Mouse (Mus musculus) lung, adult 2 months (tissue): Measurements from ENCODE around the gene Pde6d. TPM values are rescaled to one million over a fixed set of nuclear protein-coding genes. Genes with fewer than 3 reads are reported as not detected.

Source experiments
- DNase-seq: peaks from one replicate; pipeline ENCODE4 v3.0.0; 2022
- H3K4me1 ChIP-seq: fragments of 200-500 bp; 2 replicates; pipeline ENCODE4 v1.6.1; 2011; ENCODE audit warnings: low read length; ENCODE audit not compliant: control insufficient read depth, insufficient read depth
- H3K4me3 ChIP-seq: fragments of 200-500 bp; replicated peaks from 2 replicates; pipeline ENCODE3; 2011; ENCODE audit warnings: low read depth, mild to moderate bottlenecking, control low read depth, low read length; ENCODE audit errors: extremely low read depth
- CTCF ChIP-seq: fragments of 200-500 bp; IDR thresholded peaks from 2 replicates; pipeline ENCODE4 v1.5.1; 2011; ENCODE audit warnings: mild to moderate bottlenecking, low read length, control low read depth; ENCODE audit not compliant: insufficient read depth
- POLR2A ChIP-seq: fragments of 200-500 bp; IDR thresholded peaks from 2 replicates; pipeline ENCODE4 v1.6.1; 2011; ENCODE audit warnings: low read depth, mild to moderate bottlenecking, control low read depth, low read length, borderline replicate concordance; ENCODE audit errors: extremely low read depth
- WGBS: fragments of 180-500 bp; shearing (Covaris S2); methylation state at CpG from one replicate; pipeline ENCODE4 v1.1.7; 2018; 5-methylcytosine and 5-hydroxymethylcytosine counted together
- polyA plus RNA-seq: library from polyadenylated mRNA; depleted of rRNA; stranded (reverse); fragments of >200 nt; gene quantifications from 2 replicates; pipeline ENCODE4 v1.2.3, GENCODE M21; 2012

The Pde6d gene
- polyA plus RNA-seq, 1 experiment: 20.8 TPM

DNA sequence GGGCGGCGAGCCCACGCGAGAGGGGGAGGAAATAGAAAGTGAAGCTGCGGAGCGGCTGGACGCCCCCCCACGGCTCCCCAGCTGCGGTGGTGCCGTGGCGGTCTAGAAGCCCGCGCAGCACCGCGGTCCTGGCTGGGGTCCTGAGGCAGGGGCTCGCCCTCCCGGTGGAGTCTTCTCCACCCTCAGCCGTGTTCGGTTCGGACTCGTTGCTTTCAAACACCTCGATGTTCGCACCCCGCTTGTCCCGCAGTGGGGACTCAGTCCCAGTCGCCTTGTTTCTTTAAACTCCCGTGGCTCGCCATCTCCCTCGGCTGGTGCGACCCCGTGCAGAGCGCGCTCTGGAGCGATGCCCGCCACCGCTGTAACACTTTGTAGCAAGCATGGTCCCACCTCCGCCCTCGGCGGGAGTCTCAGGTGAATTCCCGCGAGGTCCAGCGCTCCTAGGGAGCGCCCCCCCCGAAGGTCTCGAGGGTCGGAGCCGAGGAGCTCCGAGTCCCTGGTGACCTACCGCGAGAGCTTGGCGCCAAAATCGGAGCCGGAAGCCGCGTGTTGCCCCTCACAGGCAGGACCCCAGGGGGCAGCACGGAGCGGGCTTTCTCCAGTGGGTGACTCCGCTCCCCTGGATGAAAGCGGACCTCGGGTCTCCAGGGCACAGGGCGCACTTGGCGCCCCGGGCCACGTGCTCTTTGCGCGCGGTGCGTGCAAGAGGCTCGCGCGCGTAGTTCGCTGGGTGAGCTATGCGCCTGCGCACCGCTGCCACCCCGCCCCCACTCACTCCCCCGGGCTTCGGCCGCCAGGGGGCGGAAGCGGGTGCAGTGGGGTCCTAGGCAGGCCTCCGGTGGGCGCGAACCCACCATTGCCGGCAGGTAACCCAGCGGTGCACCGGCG, 54.6 kb downstream of the Pde6d start:
- WGBS: under 1% methylated on average over 87 of the region's 89 CpGs
- Histone ChIP-seq H3K4me1 (peaks cover 16% of the 10 kb centered on the region), H3K4me3 (peak overlapping the region; percentile 87)
- TF ChIP-seq POLR2A: no peak
- no peak for TF ChIP-seq CTCF
- DNase-seq: peak; percentile 95

DNA sequence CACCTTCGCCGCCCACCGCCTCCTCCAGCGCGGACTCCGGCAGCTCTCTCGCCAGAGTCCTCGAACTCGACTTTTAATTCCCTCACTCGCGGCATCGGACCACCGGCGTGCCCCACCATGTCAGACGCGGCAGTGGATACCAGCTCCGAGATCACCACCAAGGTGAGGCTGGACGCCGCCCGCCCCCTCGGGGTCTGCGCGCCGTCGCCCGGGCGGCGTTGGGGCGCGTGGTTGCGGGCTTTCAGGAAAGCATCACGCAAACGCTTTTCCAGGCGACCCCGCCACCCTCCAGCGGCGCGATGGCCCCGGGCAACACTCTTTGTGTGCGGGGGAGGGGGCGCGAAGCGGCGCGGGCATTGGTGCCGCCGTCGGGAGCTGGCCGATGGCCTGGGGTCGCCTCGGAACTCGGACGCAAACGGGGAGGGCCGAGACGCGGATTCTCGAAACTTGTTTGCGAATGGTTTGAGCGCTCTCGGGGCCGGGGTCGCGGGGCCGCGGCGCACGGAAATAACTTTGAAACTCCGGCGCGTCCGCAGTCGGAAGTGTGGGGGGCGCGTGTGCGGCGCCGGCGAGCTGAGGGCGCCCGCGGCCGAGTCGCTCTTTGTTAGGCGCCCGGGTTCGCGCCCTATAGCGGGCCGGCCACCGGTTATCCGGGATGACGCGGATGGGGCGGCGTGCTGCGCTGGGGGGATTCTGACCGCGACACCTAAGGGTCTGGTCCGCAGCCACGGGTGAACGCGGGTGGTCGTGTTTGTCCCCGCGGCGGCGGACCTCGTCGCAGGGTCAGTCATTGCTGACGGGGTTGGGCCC, 55.4 kb downstream of the Pde6d start:
- 1% methylated on average over 111 of the region's 111 CpGs for WGBS
- Histone ChIP-seq H3K4me3 (peak overlapping the region; percentile 87), H3K4me1 (peaks cover 19% of the 10 kb centered on the region)
- peak; percentile 53 for DNase-seq
- TF ChIP-seq CTCF: no peak
- no peak for TF ChIP-seq POLR2A

DNA sequence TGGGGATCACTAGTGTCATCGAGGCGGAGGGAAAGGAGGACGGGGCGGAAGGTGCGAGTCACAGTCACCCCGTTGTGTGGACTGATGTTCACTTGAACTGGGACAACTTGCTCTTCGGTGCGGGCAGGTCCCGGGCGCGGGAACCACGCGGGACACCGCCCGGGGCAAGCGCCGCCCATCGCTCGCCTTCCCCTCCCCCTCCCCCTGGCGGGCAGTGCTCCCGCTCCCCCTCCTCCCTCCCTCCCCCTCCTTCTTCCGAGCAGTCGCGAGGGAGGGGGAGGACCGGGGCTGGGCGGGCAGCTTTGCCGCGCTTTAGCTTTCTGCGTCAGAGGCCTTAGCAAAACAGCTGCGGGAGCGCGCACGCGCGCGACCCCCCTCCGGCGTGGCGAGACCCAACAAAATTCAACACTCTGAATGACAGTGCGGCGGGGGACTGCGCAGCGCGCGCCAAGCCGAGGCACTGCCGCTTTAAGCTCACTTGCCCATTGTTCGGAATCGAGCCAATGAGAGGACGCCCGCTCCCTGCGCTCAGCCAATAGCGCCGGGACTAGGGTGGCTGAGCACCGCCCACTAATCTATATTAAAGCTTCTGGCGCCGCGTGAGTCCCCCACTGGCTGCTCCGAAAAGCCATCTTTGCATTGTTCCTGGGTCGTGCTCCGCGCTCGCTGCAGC, 56.2 kb downstream of the Pde6d start, which contains the start of gene Ptma:
Gene Ptma, plus strand, starts transcription at position 611 of the 673 bp plus-strand sequence.
- H3K4me3 ChIP-seq: peak within 1 kb of the TSS; percentile 87
- H3K4me1 ChIP-seq: peaks cover 18% of the 10 kb centered on the region
- WGBS: 0% methylated on average over 57 of the region's 63 CpGs
- peak; percentile 96 for DNase-seq
- TF ChIP-seq POLR2A (peak; percentile 99), CTCF (no peak)

DNA sequence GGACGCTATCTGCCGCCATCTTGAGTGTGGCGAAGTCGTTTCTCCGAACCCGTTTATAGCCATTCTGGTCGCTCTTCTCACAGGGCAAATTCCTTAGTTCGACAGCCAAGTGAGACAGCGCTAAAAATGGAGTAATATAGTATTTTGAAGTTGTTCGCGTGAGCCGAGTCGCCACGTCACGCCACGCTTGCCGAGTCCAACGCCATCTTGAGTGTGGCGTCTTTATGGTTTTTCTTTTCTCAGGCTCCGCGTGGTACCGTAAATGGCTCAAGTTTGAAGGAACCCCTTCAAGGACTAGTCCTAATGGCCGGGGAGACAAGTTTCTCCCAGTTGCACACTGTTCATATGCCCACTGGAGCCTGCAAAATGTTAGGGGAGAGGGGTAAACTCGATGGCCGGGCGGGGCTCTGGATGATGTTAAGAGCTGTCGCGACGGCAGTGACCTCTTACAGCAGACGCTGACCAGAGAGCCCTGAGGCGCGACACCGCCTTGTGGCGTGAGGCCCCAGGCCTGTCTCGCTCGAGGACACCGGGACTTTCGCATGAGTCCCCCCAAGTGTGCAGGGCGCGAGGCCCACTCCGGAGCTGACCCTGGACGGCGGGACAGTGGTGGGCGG, 56.8 kb downstream of the Pde6d start:
- H3K4me1 ChIP-seq: peaks cover 18% of the 10 kb centered on the region
- TF ChIP-seq POLR2A (no peak), CTCF (no peak)
- under 1% methylated on average over 44 of the region's 44 CpGs for WGBS
- DNase-seq: peak; percentile 82
- peak overlapping the region; percentile 86 for H3K4me3 ChIP-seq

DNA sequence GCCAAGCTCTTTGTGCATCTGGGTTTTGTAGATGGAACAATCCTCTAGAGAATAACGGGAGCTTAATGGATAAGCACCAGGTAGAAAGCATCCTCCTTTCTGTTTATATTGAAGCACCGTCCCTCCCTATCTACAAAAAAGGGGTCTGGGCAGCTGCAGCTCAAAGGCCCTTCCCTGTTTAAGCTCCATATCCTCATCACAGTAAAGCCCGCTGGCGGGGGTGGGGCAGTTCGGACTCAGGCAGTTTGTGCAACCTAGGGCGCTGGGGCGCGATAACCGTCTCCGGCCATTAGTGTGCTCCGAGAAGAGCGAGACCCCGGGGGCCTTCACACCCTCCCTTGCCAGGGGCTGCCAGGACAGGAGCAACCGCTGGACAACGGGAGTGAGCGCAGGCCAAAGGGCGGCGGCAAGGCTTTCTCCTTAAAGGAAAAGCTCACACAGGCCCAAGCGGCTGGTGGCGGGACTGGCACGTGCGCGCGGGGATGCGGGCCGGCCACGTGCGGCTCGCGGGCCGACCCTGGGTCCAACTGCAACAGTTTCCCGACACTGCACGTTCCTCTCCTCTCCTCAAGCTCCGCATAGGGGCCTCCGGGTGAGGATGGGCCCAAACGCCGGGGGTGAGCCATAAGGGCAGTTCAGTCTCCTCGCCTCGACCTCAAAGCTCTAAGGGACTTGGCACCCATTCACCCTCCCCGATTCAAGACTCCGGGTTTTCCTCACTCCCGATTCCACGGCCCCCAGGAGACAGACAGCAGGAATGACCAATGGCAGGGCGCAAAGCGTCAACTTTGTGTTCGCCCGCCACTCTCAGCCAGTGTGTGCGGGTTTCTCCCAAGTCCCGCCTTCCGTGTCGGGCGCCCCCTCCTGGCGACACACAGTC, 57.6 kb downstream of the Pde6d start:
- H3K4me3 ChIP-seq: peak overlapping the region; percentile 86
- H3K4me1 ChIP-seq: peaks cover 18% of the 10 kb centered on the region
- WGBS: 4% methylated on average over 53 of the region's 53 CpGs
- peak; percentile 69 for TF ChIP-seq CTCF
- peak; percentile 51; the same call in 1 of the 2 replicates for TF ChIP-seq POLR2A
- peak; percentile 99 for DNase-seq

DNA sequence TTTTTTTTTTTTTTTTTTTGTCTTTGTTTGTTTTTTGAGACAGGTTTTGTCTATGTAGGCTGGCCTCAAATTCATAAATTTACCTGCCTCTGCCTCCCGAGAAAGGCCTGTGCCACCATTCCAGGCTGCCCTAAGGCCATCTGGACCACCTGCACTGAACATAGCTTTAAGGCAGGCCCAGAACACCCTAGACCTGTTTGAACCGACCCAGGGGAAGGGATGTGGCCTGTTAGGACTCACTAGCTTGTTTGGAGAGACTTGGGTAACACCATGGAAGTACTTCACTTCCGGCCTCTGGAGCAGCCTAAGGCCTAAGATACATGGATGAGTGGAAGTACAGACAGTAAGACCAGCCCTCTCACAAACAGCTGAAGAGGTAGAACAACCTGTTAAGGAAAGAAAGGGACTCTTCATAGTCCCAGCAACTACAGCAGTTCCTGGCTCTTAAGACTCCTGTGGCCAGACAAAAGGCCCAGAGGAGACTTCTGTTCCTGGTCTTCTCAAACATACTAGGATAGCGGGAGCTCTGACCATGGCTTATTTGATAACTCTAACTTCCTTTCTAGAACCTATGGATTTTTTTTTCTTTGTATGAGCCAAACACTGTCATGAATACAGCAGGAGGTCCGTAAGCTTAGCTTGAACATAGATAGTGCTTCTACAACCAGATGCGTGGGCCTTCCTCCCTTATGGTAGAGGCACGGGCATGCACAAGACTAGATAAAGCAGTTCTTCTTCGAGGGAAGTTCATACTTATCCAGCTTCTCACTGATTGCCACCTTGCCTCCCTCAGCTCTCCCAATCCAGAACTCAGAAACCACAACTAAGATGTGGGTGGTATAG, 58.4 kb downstream of the Pde6d start:
- Histone ChIP-seq H3K4me3 (no peak overlapping the region), H3K4me1 (peaks cover 18% of the 10 kb centered on the region)
- DNase-seq: no peak
- 79% methylated on average over 8 of the region's 8 CpGs for WGBS
- no peak for TF ChIP-seq CTCF
- TF ChIP-seq POLR2A: no peak

DNA sequence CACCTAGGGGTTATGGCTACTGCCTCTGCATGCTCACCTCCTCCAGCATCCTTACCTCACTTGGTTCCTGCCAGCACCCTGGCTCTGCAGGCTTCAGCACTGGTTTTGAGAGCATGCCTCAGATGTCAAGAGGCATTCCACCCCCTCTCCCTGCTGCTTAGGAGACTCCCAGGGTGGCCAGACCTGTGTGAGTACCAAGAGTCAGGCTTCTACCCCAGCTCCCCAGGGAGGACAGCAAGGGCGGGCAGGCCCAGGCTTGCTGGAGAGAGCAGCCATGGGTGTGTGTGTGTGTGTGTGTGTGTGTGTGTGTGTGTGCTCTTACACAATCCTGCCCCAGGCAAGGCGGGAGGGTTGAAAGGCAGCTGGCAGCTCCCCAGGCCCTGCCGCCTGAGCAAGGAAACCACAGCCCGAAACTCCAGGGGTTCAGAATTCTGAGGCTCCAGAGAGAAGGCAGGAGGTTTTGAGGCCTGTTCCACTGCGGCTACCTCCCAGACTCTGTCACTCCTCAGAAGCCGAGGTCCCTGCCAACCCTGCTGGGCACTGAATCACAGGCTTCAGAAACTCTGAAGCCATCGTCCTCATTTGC, 60.0 kb downstream of the Pde6d start:
- peaks cover 14% of the 10 kb centered on the region for H3K4me1 ChIP-seq
- TF ChIP-seq POLR2A (no peak), CTCF (no peak)
- WGBS: 46% methylated on average over 7 of the region's 7 CpGs
- DNase-seq: peak; percentile 62
- H3K4me3 ChIP-seq: no peak overlapping the region
